Mouse (Mus musculus) G1E (cell line): ENCODE measurements around the gene Lrp8.

Experiments used
- CTCF ChIP-seq: IDR thresholded peaks from 2 replicates; pipeline ENCODE4 v1.5.1; 2012; ENCODE audit warnings: low read depth, low read length, inconsistent platforms, mixed read lengths
- GATA1 ChIP-seq: IDR thresholded peaks from 2 replicates; pipeline ENCODE4 v1.6.1; 2012; ENCODE audit warnings: borderline replicate concordance, low read length, inconsistent platforms, mixed read lengths
- TAL1 ChIP-seq: conservative IDR thresholded peaks from 2 replicates; pipeline ENCODE4 v1.6.1; 2012; ENCODE audit warnings: low read depth, low read length, inconsistent platforms, mixed read lengths

GRCm38 (mm10) chr4:107892663-107893062, 90.6 kb downstream of the Lrp8 start:
- TF ChIP-seq CTCF, result no peak
- no peak for TF ChIP-seq GATA1
- TF ChIP-seq TAL1, result no peak
